Mouse (Mus musculus) limb, embryonic 10.5 days (tissue): ENCODE results near the gene Cisd1. TPM values are rescaled to one million over a fixed set of nuclear protein-coding genes. Genes with fewer than 3 reads are reported as not detected.
A peak's percentile ranks its signal among the peaks of the same experiment; 100 is the strongest.

ENCODE experiments used
- DNase-seq: peaks from one replicate; pipeline ENCODE4 v3.0.0-alpha.2; 2017; ENCODE audit warnings: low spot score
- H3K27ac ChIP-seq: fragments of 300-500 bp; sonication (generic); 2 replicates; pipeline ENCODE4 v1.5.1; 2016; ENCODE audit warnings: mild to moderate bottlenecking
- H3K27me3 ChIP-seq: fragments of 300-500 bp; sonication (generic); 2 replicates; pipeline ENCODE4 v1.6.1; 2016; ENCODE audit warnings: low read depth, mild to moderate bottlenecking; ENCODE audit not compliant: poor library complexity, severe bottlenecking
- H3K36me3 ChIP-seq: fragments of 300-500 bp; sonication (generic); 2 replicates; pipeline ENCODE4 v1.6.1; 2016; ENCODE audit warnings: mild to moderate bottlenecking, moderate library complexity
- H3K4me1 ChIP-seq: fragments of 300-500 bp; sonication (generic); 2 replicates; pipeline ENCODE4 v1.6.1; 2016
- H3K4me3 ChIP-seq: fragments of 300-500 bp; sonication (generic); 2 replicates; pipeline ENCODE4 v1.5.1; 2016; ENCODE audit warnings: mild to moderate bottlenecking, moderate library complexity
- H3K9me3 ChIP-seq: fragments of 300-500 bp; sonication (generic); replicated peaks from 2 replicates; pipeline ENCODE4 v1.6.1; 2016; ENCODE audit warnings: mild to moderate bottlenecking
- WGBS: fragments of 180-500 bp; shearing (Covaris S2); methylation state at CpG from one replicate; pipeline ENCODE4 v1.1.7; 2016; 5-methylcytosine and 5-hydroxymethylcytosine counted together
- polyA plus RNA-seq: library from polyadenylated mRNA; unstranded; fragments of >200 nt; fragmentation: Nextera tagmentation; extraction: Ambion mirVana; gene quantifications from 2 replicates; pipeline ENCODE4 v1.2.1, GENCODE M21; 2016

Cisd1 gene
- polyA plus RNA-seq, 1 experiment from 2014 or later, result 112 TPM

DNA sequence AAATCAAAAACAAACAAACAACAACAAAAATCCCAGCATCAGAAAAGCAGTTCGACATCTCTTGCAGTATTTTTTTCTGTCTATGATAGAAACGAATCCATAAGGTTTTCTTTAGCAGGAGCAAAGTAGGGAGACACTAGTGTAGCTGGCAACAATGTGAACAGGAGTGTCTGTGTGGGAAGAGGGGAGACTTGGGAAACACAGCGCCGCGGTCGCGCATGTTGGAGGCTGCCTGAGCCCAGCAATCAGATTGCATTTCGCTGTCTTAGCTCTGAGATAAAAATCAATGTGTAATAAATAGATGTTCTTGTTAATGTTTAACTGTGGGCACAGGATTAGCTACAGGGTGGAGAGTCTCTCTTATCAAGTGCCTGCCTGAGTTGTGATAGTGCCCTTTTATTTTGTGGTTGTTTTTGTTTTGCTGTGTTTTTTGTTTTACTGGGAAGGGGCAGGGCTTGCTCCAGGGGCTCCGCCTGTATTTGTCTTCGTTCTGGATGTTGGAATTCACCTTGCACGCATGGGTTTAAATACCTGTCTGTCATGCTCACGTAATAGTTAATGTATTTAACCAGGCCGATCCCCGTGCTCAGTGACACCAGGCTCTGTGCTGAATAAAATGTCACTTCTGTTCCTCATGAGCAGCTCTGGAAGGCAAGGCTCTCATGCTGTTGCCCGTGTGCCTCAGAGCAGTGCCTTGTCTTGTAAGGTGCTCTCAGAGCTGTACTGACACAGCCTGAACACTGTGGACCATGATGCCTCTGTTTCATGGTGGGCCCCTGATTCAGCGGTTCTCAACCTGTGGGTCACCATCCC lies 23.6 kb upstream of the Cisd1 start:
- Histone ChIP-seq H3K4me3 (no peak overlapping the region), H3K27ac (no peak overlapping the region), H3K9me3 (no peaks in the 10 kb centered on the region), H3K27me3 (no peaks in the 10 kb centered on the region), H3K36me3 (peaks cover 37% of the 10 kb centered on the region), H3K4me1 (no peaks in the 10 kb centered on the region)
- 94% methylated on average over 16 of the region's 16 CpGs for WGBS
- no peak for DNase-seq

DNA sequence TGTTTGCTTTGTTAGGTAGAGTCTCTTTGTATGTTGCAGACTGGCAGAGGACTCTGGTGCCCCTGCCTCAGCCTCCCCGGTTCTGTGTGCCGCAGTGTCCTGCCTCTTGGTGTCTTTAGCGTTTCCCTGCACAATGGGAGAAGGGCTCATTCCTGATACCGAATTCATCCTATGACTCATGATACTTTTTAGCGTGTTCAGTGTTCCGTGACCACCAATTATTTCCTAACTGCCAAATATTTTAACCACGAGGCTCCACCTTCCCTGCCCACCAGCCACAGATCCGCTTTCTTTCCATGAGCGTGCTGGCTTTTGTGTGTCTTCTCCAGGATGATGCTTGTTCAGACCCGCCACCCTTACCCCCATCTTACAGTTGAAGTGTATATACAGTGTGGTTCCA lies 19.1 kb upstream of the Cisd1 start:
- H3K27me3 ChIP-seq, result no peaks in the 10 kb centered on the region
- peaks cover 26% of the 10 kb centered on the region for H3K36me3 ChIP-seq
- no peak overlapping the region for H3K27ac ChIP-seq
- no peak overlapping the region for H3K4me3 ChIP-seq
- peaks cover 12% of the 10 kb centered on the region for H3K4me1 ChIP-seq
- WGBS, result 96% methylated on average over 10 of the region's 10 CpGs
- no peak for DNase-seq
- H3K9me3 ChIP-seq, result no peaks in the 10 kb centered on the region

DNA sequence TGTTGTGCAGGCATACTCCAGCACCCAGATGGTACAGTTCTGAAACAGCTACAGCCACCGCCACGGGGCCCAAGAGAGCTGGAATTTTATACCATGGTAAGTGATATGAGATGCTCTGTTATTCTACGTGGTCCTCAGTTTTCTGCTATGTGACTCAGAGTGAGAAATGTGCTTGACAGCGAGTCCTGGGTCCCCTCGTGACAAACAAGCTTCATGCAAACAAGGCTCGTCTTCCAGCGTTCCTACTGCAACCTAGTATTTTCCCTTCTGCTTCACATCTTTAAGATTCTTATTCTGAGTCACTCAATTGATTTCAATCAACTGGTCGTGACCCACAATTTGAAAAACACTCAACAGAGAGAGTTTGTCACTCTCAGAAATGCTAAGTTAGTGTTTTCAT lies 18.7 kb upstream of the Cisd1 start:
- Histone ChIP-seq H3K36me3 (peaks cover 26% of the 10 kb centered on the region), H3K4me1 (peaks cover 12% of the 10 kb centered on the region), H3K9me3 (no peaks in the 10 kb centered on the region), H3K4me3 (no peak overlapping the region), H3K27ac (no peak overlapping the region), H3K27me3 (no peaks in the 10 kb centered on the region)
- no peak for DNase-seq
- 90% methylated on average over 8 of the region's 8 CpGs for WGBS

DNA sequence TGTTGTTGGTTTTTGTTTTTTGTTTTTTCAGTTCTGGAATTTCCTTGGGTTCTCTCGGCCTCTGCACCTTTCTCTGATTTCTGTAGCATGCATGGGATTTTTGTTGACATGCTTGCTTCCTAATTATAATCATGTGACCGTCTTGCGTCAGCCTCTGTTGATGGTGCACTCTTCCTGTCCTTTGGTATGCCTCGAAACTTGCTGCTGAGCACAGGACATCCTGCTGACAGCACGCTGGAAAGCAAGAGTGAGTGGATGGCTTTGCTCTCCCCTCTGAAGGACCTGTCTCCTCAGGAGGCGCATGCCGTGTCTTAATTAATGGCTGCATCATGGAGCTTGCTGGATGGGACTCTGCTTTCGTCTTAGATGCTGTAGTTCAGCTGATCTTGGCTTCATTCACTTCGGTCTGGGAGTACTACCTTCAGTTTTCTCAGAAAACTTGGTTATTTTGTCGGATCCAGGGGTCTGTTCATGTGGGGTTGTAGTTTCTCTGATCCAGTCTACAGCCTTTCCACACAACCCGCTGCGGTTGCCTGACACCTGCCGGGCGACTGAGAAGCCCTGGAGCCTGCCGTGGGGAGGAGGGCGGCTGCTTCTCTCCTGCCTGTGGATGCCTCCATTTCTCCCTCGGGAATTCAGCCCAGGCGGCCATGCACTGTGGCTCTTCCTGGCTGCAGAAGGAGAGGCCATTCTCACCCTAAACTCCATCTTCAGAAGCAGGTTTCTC lies 17.2 kb upstream of the Cisd1 start:
- H3K4me3 ChIP-seq, result no peak overlapping the region
- H3K27me3 ChIP-seq, result no peaks in the 10 kb centered on the region
- peaks cover 19% of the 10 kb centered on the region for H3K36me3 ChIP-seq
- H3K9me3 ChIP-seq, result no peaks in the 10 kb centered on the region
- H3K4me1 ChIP-seq, result peaks cover 12% of the 10 kb centered on the region
- H3K27ac ChIP-seq, result no peak overlapping the region
- 32% methylated on average over 18 of the region's 18 CpGs for WGBS
- no peak for DNase-seq

DNA sequence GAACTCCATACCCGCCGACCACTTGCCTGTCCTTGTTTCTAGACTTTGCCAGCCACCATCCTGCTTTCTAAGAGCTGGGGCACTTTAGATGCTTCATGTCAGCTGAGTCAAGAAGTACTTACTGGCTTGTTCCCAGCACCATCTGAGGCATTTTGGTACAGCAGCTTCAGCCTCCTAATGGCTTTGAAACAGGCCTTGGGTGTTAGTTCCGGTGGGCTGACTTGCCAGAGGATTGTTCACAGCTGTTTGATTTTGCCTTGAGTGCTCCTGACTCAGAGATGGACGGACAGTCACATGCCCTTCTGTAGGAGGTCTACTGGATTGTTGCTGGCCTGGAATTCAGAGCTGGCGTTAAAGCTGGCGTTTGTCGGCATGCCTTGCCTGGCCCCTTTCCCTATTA lies 16.3 kb upstream of the Cisd1 start:
- Histone ChIP-seq H3K27ac (no peak overlapping the region), H3K27me3 (no peaks in the 10 kb centered on the region), H3K9me3 (no peaks in the 10 kb centered on the region), H3K36me3 (peaks cover 16% of the 10 kb centered on the region), H3K4me3 (no peak overlapping the region), H3K4me1 (peaks cover 12% of the 10 kb centered on the region)
- DNase-seq, result no peak
- 77% methylated on average over 7 of the region's 7 CpGs for WGBS

DNA sequence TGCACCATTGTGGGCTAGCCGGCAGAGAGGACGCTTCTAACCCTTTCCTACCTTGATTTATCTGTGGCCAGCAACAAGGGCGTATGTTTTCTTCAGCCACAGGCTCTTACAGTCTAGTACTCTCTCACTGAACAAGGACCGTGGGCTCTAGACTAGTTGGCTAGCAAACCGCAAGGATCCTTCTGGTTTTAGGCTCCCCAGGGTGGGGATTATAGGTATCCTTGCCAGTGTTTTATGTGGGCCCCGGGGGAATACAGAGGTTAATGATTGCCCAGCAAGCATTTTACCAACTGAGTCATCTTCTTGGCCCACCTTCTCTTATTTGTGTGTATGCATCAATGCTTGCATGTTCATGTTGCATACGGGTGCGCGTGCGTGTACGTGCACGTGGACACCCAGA lies 10.2 kb upstream of the Cisd1 start:
- no peak for DNase-seq
- 91% methylated on average over 12 of the region's 12 CpGs for WGBS
- peaks cover 24% of the 10 kb centered on the region for H3K36me3 ChIP-seq
- H3K27ac ChIP-seq, result no peak overlapping the region
- no peaks in the 10 kb centered on the region for H3K4me1 ChIP-seq
- H3K27me3 ChIP-seq, result no peaks in the 10 kb centered on the region
- no peak overlapping the region for H3K4me3 ChIP-seq
- no peaks in the 10 kb centered on the region for H3K9me3 ChIP-seq

DNA sequence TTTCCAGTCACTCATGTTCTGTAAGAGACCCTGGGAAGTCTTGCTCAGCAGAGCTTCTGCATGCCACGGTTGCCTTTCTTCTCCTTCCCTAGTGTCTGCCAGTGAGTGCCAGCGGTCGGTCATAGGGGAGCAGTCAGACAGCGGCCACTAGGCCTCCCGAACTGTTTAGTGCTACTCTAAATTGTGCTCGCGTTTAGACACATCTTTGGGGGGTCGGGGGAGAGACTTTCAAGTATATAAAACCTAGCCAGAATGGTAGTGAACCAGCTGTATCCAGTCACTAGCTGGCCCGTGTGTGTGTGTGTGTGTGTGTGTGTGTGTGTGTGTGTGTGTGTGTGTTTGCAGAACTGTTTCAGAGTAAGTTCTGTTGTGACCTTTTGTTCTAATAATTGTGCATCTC lies 9.1 kb upstream of the Cisd1 start:
- peaks cover 24% of the 10 kb centered on the region for H3K36me3 ChIP-seq

DNA sequence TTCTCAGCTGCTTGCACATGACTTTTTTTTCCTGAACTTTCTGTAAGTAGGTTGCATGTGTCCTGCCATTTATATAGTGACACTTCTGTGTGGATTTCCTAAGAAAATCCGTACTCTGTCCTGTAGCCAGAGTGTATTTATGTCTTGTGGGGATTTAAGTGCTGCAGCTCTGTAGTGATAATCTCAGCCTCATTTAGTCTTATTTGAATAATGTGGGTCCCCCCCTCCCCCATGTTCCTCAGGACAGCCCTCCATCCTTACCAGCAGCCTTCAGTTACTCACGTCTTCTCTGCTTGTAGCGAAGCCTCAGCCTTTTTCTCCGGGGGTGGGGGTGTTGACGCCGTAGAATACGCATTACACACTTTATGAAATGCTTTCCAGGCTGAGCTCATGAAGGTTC lies 6.5 kb upstream of the Cisd1 start:
- Histone ChIP-seq H3K36me3 (peaks cover 24% of the 10 kb centered on the region), H3K4me3 (no peak overlapping the region), H3K27ac (no peak overlapping the region), H3K9me3 (no peaks in the 10 kb centered on the region), H3K27me3 (no peaks in the 10 kb centered on the region), H3K4me1 (peaks cover 20% of the 10 kb centered on the region)
- DNase-seq, result no peak
- WGBS, result 95% methylated on average over 7 of the region's 7 CpGs

More for the DNA sequence above, 9.1 kb upstream of the Cisd1 start:
- DNase-seq, result no peak
- Histone ChIP-seq H3K27me3 (no peaks in the 10 kb centered on the region), H3K4me1 (peaks cover 7% of the 10 kb centered on the region), H3K9me3 (no peaks in the 10 kb centered on the region), H3K27ac (no peak overlapping the region), H3K4me3 (no peak overlapping the region)
- 76% methylated on average over 9 of the region's 9 CpGs for WGBS

DNA sequence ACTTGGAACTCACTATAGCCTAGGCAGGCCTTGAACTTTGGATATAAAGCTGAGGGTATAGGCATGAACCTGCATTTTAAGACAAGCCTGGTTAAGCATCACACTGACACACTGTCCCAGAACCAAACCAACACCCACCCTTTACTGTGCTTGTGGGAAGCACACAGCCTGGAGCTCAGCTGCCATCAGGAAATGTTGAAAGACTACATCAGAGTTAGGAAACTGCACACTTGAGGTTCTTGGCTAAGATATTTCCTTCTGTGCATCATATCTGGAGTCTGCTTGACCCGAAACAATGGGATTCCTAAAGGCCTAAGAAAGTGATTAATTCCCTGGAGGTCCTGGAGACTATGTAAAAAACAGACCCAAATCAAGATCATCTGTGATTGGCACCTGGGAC lies 4.5 kb upstream of the Cisd1 start:
- no peaks in the 10 kb centered on the region for H3K9me3 ChIP-seq
- no peak overlapping the region for H3K27ac ChIP-seq
- no peak for DNase-seq
- peak overlapping the region; percentile 83; the same call in 1 of the 2 replicates for H3K4me3 ChIP-seq
- peaks cover 29% of the 10 kb centered on the region for H3K4me1 ChIP-seq
- no peaks in the 10 kb centered on the region for H3K27me3 ChIP-seq
- WGBS, result 87% methylated on average over 1 of the region's 1 CpGs
- peaks cover 24% of the 10 kb centered on the region for H3K36me3 ChIP-seq

DNA sequence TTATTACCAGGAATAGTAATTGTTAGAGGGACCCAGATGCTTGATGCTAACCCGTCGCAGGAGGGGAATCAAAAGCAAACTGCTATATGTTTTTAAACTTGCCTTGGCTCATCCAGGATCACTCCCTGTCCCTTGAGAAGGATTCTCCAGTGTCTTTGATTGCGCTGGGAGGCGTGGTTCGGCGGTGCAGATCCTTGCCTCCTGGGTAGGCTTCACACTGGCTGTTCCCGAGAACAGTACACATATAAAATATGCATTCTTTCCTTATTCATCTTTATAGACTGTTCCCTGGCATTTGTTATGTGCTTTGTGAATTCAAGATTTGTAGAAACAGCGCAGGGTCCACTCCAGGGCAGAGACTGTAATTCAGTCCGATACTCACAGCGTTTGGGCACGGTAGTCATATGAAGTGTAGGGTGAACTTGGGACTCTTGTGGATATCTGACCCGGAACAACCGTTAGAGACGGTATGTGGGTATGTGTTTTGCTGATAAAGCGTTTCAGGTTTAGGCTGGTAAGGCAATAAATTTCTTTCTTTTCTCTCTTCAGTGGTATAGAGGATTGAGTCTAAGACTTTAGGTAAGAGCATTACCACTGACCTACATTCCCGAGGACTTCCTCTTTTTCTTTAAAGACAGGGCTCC lies 4.0 kb upstream of the Cisd1 start:
- no peak for DNase-seq
- WGBS, result 32% methylated on average over 16 of the region's 16 CpGs
- H3K9me3 ChIP-seq, result no peaks in the 10 kb centered on the region
- peak overlapping the region; percentile 83 for H3K4me3 ChIP-seq
- H3K36me3 ChIP-seq, result peaks cover 22% of the 10 kb centered on the region
- H3K4me1 ChIP-seq, result peaks cover 34% of the 10 kb centered on the region
- H3K27ac ChIP-seq, result peak overlapping the region; percentile 94
- no peaks in the 10 kb centered on the region for H3K27me3 ChIP-seq

DNA sequence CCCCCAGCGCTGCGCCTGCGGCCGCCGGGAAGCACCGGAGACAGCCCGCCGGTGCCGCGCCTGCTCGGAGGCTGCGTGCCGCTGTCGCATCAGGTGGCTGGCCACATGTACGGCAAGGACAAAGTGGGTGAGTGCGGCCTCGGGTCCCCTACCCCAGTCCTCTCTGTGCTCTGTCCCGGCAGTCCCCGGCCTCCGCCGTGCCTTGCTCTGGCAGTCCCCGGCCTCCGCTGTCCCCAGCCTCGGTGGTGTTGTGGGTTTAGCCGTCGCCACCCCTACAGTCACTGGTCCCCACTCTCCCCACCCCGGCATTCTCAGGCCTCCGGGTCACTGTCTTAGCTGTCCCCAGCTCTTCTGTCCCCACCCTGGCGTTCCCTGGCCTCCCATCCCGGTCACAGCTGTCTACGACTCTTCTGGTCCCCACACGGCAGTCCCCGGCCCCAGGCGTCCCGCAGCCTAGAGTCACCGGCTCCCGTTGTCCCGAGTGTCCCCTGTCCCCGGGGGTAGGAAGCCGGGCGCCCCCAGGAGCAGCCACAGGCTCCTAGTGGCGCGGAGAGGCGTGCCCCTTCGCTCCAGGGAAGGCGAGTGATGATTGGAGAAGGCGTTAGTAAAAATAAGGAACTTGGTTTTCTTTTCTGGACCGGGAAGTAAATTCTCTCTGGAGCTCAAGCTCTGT lies 3.3 kb upstream of the Cisd1 start:
- peak; percentile 67 for DNase-seq
- peak overlapping the region; percentile 83 for H3K4me3 ChIP-seq
- H3K9me3 ChIP-seq, result no peaks in the 10 kb centered on the region
- peak overlapping the region; percentile 94 for H3K27ac ChIP-seq
- H3K27me3 ChIP-seq, result no peaks in the 10 kb centered on the region
- under 1% methylated on average over 48 of the region's 48 CpGs for WGBS
- H3K36me3 ChIP-seq, result peaks cover 20% of the 10 kb centered on the region
- peaks cover 38% of the 10 kb centered on the region for H3K4me1 ChIP-seq

DNA sequence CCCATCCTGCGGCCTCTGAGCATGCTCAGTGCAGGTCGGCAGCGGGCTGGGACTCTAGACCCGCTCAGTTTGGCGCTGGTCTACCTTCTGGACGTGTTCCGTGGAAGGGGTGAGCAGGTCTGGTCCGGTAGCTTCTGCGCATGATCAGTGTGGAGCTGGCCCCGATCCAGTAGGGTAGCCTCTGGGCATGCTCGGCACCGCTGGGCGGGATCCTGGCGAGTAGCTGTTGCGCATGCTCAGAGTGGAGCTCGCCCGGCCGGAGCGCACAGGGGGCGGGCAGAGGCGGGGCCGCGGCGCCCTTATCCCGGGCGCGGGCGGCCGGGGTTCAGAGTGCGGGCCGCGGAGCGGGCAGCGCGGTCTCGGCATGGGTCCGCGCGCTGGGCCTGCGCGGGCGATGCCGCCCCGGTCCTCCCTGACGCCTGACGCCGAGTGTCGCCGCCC lies 2.8 kb upstream of the Cisd1 start, which contains the start of gene Ipmk:
Gene Ipmk, plus strand, starts transcription at position 255 of the 441 bp plus-strand sequence.
- Histone ChIP-seq H3K4me1 (peaks cover 38% of the 10 kb centered on the region), H3K27me3 (no peaks in the 10 kb centered on the region), H3K4me3 (peak within 1 kb of the TSS; percentile 83), H3K9me3 (no peaks in the 10 kb centered on the region), H3K36me3 (peaks cover 17% of the 10 kb centered on the region), H3K27ac (peak within 1 kb of the TSS; percentile 94)
- under 1% methylated on average over 49 of the region's 49 CpGs for WGBS
- peak; percentile 98 for DNase-seq
